Mouse (Mus musculus): Measurements from ENCODE around the gene Tex261. TPM values are rescaled to one million over a fixed set of nuclear protein-coding genes. Genes with fewer than 3 reads are reported as not detected.
"Not testable (repeated sequence)": the region's sequence is repeated elsewhere in the genome, so short reads cannot be mapped to it uniquely, and the experiment has no call there.

The Tex261 gene
- 10 to 100 TPM; 47.3 to 55.4 TPM for total RNA-seq (2021)
- long read RNA-seq, transcript Tex261-201 (6 exons, 2,984 nt), result major isoform, 92 of 114 reads
- long read RNA-seq, partial matches to known transcripts, result 8 of 114 reads
- long read RNA-seq, other reads (novel, unspliced or antisense), result 12 of 114 reads

DNA sequence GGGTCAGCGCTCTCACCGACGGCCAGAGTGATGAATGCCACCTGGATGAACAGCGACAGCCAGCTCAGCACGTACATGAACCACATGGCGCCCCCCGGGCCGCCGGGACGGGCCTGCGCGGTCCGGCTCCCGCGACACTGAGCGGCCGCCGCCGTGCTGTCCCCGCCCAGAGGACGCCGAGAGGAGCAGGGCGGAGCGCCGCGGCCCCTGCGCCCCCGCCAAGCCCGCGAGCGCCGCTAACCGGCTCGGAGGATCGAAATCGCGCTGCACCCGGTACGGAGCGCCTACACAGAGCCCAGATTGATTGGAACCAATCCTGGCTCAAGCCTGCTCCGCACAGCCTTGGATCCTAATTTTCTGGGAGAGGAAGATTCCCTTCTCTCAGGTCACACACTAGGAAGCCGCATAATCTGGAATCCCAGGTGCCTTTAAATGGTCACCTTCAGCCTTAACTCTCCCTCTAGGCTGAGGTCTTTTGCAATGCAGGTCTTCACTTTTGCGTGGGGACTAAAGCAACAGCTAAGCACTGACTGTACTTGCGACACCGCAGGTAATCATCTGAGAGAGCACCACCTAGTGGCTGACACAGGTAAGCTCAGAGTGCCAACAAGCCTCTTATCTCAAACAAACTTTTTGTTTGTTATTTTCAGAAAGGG is at the start of gene Tex261:
Tex261 (minus strand) TSS at position 176 of the 656 bp plus-strand sequence.
- DNase-seq (ENCODE audit: low spot score in 2 of 2), result peak; percentile 90 to 93

DNA sequence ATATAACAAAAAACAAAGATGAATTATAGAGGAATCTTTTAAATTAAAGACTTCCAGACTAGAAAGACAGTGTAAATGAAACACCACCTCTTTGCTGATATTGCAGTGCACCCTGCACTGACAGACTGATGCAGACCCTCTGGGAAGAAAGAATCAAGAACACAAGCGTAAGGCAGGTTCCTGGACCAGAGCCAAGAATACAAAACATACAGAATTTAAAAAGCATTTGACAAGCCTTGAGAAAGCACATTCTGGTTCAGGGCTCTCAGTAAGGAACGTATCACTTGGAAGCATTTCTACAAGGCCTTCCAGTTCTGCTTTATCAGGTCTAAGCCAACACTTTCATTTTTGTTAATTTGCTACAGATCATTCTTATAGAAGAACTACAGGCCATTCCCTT is 46.2 kb upstream of the Tex261 start:
- no peak for DNase-seq (ENCODE audit: low spot score in 2 of 2)

GRCm38 (mm10) chr6:83820727-83821515 is 45.3 kb upstream of the Tex261 start:
- no peak for DNase-seq (ENCODE audit: low spot score in 2 of 2)

DNA sequence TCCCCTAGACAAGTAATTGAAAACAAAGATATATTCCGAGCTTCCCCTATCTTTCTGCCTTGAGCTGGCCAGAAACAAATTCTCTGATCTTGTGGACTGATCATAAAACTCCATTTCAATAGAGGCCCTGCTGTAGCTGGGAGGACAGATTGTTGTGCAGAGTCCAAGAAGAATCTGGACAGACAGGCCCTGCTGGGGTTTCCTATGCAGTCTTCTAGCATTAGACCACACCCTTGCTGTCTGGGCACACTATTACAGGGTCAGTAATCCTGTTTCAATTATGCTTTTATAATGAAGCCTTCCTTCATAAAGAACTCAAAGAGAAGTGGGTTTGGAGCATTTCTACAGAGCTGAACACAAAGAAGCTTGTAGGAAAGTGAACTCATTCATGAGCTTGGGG is 43.4 kb upstream of the Tex261 start:
- no peak for DNase-seq (ENCODE audit: low spot score in 2 of 2)

DNA sequence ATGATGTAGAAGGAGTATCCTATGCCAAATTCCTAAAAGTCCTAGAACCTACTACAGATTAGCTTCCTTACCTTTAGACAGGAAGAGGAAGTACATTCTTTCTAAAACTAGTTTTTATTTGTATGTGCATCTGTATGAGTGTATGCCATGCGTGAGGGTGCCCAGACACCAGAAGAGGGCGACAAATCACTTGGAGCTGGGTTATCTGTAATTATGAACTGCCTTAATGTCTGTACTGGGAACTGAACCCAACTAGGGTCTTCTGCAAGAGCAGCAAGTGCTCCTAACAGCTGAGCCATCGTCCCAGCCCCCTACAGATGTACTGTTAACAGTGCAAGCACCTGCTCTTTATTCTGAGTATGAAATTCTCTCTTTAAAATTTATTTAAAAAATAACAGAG is 40.2 kb upstream of the Tex261 start:
- DNase-seq (ENCODE audit: low spot score in 2 of 2), result no peak

DNA sequence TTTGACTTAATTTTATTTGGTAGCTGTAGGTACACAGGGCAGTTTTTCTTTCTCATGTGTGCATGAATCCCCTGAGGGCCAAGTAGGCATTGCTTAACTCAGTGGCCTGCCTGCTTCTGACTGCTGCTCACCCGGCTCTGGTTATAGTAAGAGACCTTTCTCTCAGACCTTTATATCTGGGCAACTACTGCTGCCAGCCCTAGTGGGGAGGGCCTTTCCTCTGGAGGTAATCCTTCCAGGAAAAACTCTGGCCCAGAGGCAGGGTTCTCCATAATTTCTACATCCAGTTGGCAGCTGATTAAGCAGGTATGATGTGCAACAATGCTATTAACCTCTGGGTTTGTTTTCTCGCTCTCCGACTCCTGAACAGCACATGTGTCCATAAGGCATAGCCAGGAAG is 27.2 kb upstream of the Tex261 start:
- no peak for DNase-seq (ENCODE audit: low spot score in 2 of 2)

GRCm38 (mm10) chr6:83802033-83802432 is 26.4 kb upstream of the Tex261 start:
- DNase-seq (ENCODE audit: low spot score in 2 of 2), result no peak

GRCm38 (mm10) chr6:83796686-83797085 is 21.1 kb upstream of the Tex261 start:
- DNase-seq (ENCODE audit: low spot score in 2 of 2), result no peak

DNA sequence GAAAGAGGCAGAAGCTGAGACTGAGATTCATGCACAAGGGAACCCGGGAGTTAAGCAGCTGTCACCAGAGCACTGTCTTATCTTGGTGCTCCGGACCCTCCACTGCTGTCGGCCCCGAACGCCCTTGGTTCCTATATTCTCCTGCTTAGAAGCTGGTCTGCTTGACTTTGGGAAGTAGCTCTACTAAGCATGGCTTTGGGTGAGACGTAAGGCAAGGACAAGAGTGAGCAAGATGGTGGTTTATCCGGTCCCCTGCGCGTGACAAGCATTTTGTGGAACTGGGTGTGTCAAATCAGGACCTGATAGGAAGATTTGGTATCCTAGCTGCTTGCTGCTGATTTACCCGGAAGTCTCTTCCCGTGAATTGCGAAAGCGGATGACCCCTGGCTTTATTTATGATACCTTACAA is 19.9 kb upstream of the Tex261 start:
- DNase-seq (ENCODE audit: low spot score in 2 of 2), result peak in 1 of 2 experiments; percentile 62

DNA sequence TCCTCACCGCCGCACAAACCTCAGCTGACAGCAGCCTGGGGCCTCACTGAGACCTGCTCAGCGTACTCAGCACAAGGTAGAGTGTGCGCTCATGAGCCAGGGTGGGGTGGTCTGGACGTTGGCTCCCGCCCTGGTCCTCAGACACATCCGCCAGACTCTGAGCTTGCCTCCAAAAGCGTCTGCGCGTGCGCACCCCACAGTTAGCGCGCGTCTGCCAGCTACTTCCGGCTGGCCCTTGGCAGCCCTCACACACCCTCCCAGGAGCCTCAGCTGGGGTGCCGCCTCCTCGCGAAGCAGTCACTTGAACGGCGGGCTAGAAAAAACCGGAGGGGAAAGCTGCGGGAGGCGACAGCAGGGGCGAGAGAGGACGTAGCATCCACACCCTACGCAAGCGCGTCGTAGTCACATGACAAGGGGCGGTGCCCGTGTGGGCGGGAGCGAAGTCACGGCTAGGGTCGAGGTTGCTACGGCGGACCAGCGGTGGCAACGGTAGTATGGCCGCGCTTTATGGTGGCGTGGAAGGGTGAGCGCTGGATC is 19.2 kb upstream of the Tex261 start, which contains the start of gene Nagk:
Nagk (plus strand) TSS at position 223 of the 537 bp plus-strand sequence.
- peak; percentile 86 to 93 for DNase-seq (ENCODE audit: low spot score in 2 of 2)

DNA sequence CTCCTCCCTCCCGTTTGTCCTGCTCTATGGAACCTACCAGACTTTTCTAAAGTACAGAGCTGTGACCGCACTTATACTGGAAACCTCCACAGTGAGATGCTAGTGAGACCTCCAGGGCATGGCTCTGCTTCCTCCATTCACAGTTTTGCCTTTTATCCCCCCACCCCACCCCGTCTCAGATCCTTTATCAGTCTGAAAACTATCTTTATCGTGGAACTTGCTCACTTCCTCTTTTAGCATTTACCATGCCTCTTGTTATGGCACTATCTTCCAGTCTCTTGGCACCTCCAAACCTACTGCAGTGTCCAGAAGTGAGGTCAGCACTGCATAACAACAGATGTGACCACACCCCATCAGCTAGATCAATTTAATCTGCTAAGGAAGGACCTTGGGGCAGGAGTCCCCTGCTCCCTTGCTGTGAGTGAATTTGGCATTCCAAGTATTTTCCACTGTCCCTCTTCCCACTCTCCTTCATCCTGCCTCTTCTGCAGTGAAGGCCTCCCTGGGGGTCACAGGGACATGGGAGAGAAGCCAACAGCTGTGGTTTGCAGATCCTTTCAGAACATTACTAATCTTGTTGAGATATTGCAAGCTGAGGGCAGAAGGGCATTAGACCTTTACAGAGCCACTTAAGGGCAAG is 15.8 kb upstream of the Tex261 start:
- DNase-seq (ENCODE audit: low spot score in 2 of 2), result no peak

- not testable (repeated sequence) for DNase-seq (ENCODE audit: low spot score in 2 of 2)
These were observed 14.9 kb upstream of the Tex261 start for GRCm38 (mm10) chr6:83790533-83790932.

- no peak for DNase-seq (ENCODE audit: low spot score in 2 of 2)
These were observed 12.9 kb upstream of the Tex261 start for GRCm38 (mm10) chr6:83788554-83788953.

GRCm38 (mm10) chr6:83786426-83786825 is 10.8 kb upstream of the Tex261 start:
- no peak for DNase-seq (ENCODE audit: low spot score in 2 of 2)

DNA sequence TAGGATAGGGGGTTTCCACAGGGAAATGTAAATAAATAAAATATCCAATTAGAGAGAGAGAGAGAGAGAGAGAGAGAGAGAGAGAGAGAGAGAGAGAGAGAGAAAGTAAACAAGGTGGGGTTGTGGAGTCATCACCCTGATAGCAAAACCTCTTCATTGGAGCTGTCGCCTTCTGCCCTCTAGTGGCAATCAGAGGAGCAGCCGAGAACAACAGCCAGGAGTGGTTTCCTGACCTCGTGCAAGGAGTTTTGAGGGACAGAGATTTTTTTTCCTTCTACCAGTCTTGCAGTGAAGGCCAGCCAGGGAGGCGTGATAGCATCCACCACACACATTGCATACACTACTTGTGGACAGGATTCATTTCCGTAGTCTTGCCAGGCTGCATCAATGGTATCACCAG is 3.4 kb upstream of the Tex261 start:
- DNase-seq (ENCODE audit: low spot score in 2 of 2), result peak; percentile 46 to 55

DNA sequence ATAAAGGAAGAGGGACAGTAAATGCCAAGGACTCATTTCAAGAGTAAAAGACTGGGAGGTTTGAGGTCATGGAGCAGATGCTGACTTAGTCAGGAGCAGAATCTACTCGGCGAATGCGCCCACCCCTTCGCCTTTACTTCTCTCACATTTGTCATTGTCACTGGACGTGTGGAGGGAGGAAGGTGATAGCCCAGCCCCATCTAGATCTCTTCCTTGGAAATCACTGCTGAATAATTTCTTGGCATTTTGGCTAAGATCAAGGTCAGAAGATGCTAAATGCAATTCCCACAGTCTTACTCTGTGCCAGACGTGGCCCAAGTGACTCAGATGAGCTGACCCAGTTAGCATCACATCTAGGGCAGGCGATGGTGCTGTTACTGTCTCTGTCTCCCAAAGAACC is 2.7 kb upstream of the Tex261 start:
- DNase-seq (ENCODE audit: low spot score in 2 of 2), result no peak

DNA sequence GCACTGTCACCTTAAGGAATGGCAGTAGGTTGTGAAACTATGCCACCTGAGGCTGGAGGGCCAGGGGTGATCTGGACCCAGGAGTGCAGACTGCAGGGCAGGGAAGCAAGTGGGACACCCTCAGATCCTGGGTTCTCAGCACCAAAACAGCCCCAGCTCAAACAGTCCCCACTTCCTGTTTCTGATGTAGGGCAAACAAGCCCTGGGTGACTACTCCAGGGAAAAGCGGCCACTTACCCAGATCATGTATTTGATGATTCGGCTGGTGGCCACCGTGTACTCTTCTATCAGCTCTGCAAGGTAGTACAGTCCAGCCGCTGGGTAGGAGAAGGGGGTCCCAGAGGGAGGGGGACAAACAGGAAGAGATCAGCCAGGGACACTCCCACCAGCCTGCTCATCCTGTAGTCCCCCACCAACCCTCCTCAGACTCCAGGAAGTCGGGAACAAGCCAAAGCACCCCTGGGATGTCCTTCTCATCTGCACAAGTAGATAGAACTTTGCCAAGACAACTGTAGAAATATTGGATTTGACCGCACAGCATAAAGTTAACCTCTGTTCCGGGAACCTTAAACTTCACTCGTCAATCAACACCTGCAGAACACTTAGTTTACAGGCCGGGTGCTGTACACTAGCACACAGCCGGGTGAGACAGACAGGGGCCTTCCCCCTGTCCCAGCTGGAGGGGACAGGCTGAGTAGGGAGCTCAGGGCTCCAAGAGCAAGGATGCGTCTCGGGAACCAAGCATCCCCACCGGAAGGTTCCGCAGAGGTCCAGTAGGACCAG is 641 bp downstream of the Tex261 start:
- DNase-seq (ENCODE audit: low spot score in 2 of 2), result no peak

GRCm38 (mm10) chr6:83774126-83774525 is 1.5 kb downstream of the Tex261 start:
- no peak for DNase-seq (ENCODE audit: low spot score in 2 of 2)

DNA sequence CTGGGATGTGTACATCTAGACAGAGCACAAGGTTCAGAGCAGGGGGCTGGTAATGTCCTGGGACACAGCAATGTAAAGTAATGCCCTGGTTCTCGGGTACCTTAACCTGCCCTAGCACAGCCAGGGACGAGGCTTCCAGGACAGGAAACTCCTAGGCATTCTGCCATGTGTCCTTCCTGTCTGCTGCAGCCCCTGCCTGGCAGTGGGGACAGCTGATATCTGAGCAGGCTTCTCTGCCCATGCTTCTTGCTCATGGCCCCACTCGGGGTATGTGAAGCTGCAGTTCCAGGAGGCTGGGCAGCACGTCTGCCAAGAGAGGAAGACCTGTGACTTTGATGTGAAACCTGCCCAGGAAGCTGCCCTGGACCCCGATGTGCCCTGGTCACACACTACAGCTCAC is 7.1 kb downstream of the Tex261 start:
- DNase-seq (ENCODE audit: low spot score in 2 of 2), result no peak

DNA sequence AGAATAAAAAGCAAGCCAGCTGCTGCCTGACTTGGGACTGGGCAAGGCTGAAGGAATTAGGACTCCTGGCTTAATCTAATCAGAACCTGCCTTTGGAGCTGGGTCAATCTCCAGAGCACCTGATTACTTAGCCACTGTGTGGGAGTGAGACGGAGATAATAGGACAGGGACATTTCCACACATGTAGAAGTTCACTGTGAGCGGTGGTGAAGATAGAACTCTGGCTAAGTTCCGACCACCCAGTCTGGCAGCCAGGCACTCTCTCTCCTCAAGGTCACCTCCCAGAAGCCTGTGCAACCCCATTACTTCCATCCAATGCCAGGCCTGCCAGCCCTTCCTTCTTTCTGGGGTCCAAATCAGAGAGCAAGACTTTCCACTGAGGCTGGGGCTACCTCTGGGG is 8.6 kb downstream of the Tex261 start:
- DNase-seq (ENCODE audit: low spot score in 2 of 2), result no peak
